ENCODE assay signal across 25 mouse cellular contexts in genomic region chr12:52049324-52049723, GRCm38 (mm10). TPM values are rescaled to one million over a fixed set of nuclear protein-coding genes. Genes with fewer than 3 reads are reported as not detected.
DNase-seq lines count a peak whose midpoint lies in the region; ATAC-seq and TF ChIP-seq lines count a peak whose summit lies in the region.
"Had no signal": no experiment of that assay in that cellular context is flagged by ENCODE, and none has a peak within 500 bp of the region (broad histone marks: within the 10 kb centered on the region; RNA-seq: fewer than 3 reads in every experiment).

No protein-coding gene starts in this region.

- H3K27ac ChIP-seq in lung, postnatal 0 days (ENCODE audit: low read length), result no peak overlapping the region
- no peak overlapping the region for H3K27ac ChIP-seq in forebrain, postnatal 0 days (ENCODE audit: low read depth, low read length)
- H3K27ac ChIP-seq: embryonic facial prominence, embryonic 12.5 days; heart, adult 2 months; hindbrain, embryonic 12.5 days; limb, embryonic 13.5 days; midbrain, embryonic 12.5 days; stomach, embryonic 15.5 days had no signal

- no peak overlapping the region for H3K4me2 ChIP-seq in lung, postnatal 0 days (replicated peaks; ENCODE audit: low read depth, low read length)
- H3K4me2 ChIP-seq in forebrain, postnatal 0 days (ENCODE audit: low read depth), result no peak overlapping the region
- H3K4me2 ChIP-seq: embryonic facial prominence, embryonic 12.5 days; hindbrain, embryonic 12.5 days; limb, embryonic 13.5 days; midbrain, embryonic 12.5 days; stomach, embryonic 15.5 days had no signal

- no peaks in the 10 kb centered on the region for H3K4me1 ChIP-seq in lung, postnatal 0 days (ENCODE audit: insufficient read depth, low read depth, low read length)
- H3K4me1 ChIP-seq in forebrain, postnatal 0 days (ENCODE audit: insufficient read depth), result no peaks in the 10 kb centered on the region
- H3K4me1 ChIP-seq: embryonic facial prominence, embryonic 12.5 days; hindbrain, embryonic 12.5 days; limb, embryonic 13.5 days; midbrain, embryonic 12.5 days; stomach, embryonic 15.5 days had no signal

- H3K36me3 ChIP-seq in lung, postnatal 0 days (ENCODE audit: insufficient read depth, low read length), result no peaks in the 10 kb centered on the region
- no peaks in the 10 kb centered on the region for H3K36me3 ChIP-seq in forebrain, postnatal 0 days (ENCODE audit: insufficient read depth)
- H3K36me3 ChIP-seq: embryonic facial prominence, embryonic 12.5 days; hindbrain, embryonic 12.5 days; limb, embryonic 13.5 days; midbrain, embryonic 12.5 days; stomach, embryonic 15.5 days had no signal

- no peaks in the 10 kb centered on the region for H3K9me3 ChIP-seq in lung, postnatal 0 days (ENCODE audit: low read length)
- no peaks in the 10 kb centered on the region for H3K9me3 ChIP-seq in forebrain, postnatal 0 days (ENCODE audit: low read length)
- H3K9me3 ChIP-seq: embryonic facial prominence, embryonic 12.5 days; hindbrain, embryonic 12.5 days; limb, embryonic 13.5 days; midbrain, embryonic 12.5 days; stomach, embryonic 15.5 days had no signal

- no peak overlapping the region for H3K4me3 ChIP-seq in lung, postnatal 0 days (ENCODE audit: low read depth, low read length)
- H3K4me3 ChIP-seq in forebrain, postnatal 0 days (ENCODE audit: low read depth, low read length), result no peak overlapping the region
- H3K4me3 ChIP-seq: embryonic facial prominence, embryonic 12.5 days; heart, adult 2 months; hindbrain, embryonic 12.5 days; limb, embryonic 13.5 days; midbrain, embryonic 12.5 days; stomach, embryonic 15.5 days had no signal

- H3K9ac ChIP-seq in lung, postnatal 0 days (replicated peaks; ENCODE audit: low read depth), result no peak overlapping the region
- no peak overlapping the region for H3K9ac ChIP-seq in forebrain, postnatal 0 days
- H3K9ac ChIP-seq: embryonic facial prominence, embryonic 12.5 days; hindbrain, embryonic 12.5 days; limb, embryonic 13.5 days; midbrain, embryonic 12.5 days; stomach, embryonic 15.5 days had no signal

- ATAC-seq in lung, postnatal 0 days, result peak; percentile 40; the same call in 1 of the 2 replicates
- ATAC-seq in common myeloid progenitor, adult 5-6 weeks (replicated peaks; ENCODE audit: low read depth, poor library complexity, severe bottlenecking), result peak; percentile 98
- ATAC-seq in frontal cortex, adult (ENCODE audit: low TSS enrichment), result no peak
- ATAC-seq in forebrain, postnatal 0 days, result no peak
- ATAC-seq: forebrain, embryonic 16.5 days; inflammation-experienced regulatory T-cells, adult 6 months had no signal

- no peak for TF ChIP-seq EP300 in lung, postnatal 0 days (IDR thresholded peaks at IDR 0.05)

- no peak for TF ChIP-seq CTCF in lung, postnatal 0 days (IDR thresholded peaks at IDR 0.05)
- no peak for TF ChIP-seq CTCF in forebrain, postnatal 0 days (IDR thresholded peaks at IDR 0.05; ENCODE audit: low read depth)

- intact Hi-C loops in heart, postnatal 36 days (cut with DNase I), result no loop called here

- H3K27me3 ChIP-seq in lung, postnatal 0 days (replicated peaks; ENCODE audit: insufficient read depth, low read length), result no peaks in the 10 kb centered on the region
- H3K27me3 ChIP-seq in forebrain, postnatal 0 days (ENCODE audit: insufficient read depth, low read length), result no peaks in the 10 kb centered on the region
- H3K27me3 ChIP-seq: embryonic facial prominence, embryonic 12.5 days; hindbrain, embryonic 12.5 days; limb, embryonic 13.5 days; midbrain, embryonic 12.5 days; stomach, embryonic 15.5 days had no signal

- peak; percentile 90 for DNase-seq in heart, adult 11 months
- no peak for DNase-seq in heart, postnatal 36 days
- peak; percentile 36 for DNase-seq in lung, postnatal 0 days (ENCODE audit: low spot score)
- no peak for DNase-seq in lung, postnatal 10 days
- DNase-seq in skeletal muscle tissue, adult 2 months (ENCODE audit: low read depth, low spot score), result peak; percentile 1
- no peak for DNase-seq in forebrain, postnatal 0 days
- DNase-seq: adrenal gland, postnatal 36 days; cerebellum, postnatal 10 days; heart, adult 2 months; kidney, postnatal 36 days; lung, adult 18-20 months; thymus, adult 2 months had no signal

- WGBS in lung, postnatal 0 days, result 27% methylated on average over 2 of the region's 2 CpGs
- WGBS in forebrain, postnatal 0 days, result 75% methylated on average over 2 of the region's 2 CpGs

RNA-seq across cellular contexts. Expression of gene Gpr33, which starts 21.5 kb away (rescaled TPM):
- total RNA-seq in heart, postnatal 36 days (2021), result not detected
- polyA plus RNA-seq in lung, postnatal 0 days (2015; fragmentation: Nextera tagmentation; extraction: Ambion mirVana), result not detected in 2 replicates
- total RNA-seq in common myeloid progenitor, adult 5-6 weeks (2017), result not detected in 2 replicates
- total RNA-seq in forebrain, postnatal 0 days (2014; rRNA removed), result not detected in 2 replicates
- not detected in 2 replicates for polyA plus RNA-seq in forebrain, postnatal 0 days (2015; fragmentation: Nextera tagmentation; extraction: Ambion mirVana)
- total RNA-seq: adrenal gland, postnatal 36 days; gastrocnemius, adult 8-10 months; heart, adult 2 months; layer of hippocampus, postnatal 10 days; neutrophil, adult 5-6 weeks had no signal
- polyA plus RNA-seq: embryonic facial prominence, embryonic 12.5 days; forebrain, embryonic 16.5 days; heart, adult 2 months; heart, embryonic 16.5 days; hindbrain, embryonic 12.5 days; inflammation-experienced regulatory T-cells, adult 6 months; limb, embryonic 13.5 days; midbrain, embryonic 12.5 days; stomach, embryonic 15.5 days had no signal

RNA-seq across cellular contexts. Expression of gene Dtd2, which starts 43.0 kb away (rescaled TPM):
- total RNA-seq in heart, postnatal 36 days (2021), result 1 to 10 TPM; 5.1 to 6.1 TPM
- polyA plus RNA-seq in lung, postnatal 0 days (2015; fragmentation: Nextera tagmentation; extraction: Ambion mirVana), result 18.2 and 20.1 TPM in 2 replicates
- total RNA-seq in common myeloid progenitor, adult 5-6 weeks (2017), result 15.8 and 18.4 TPM in 2 replicates
- 16.3 and 17.9 TPM in 2 replicates for total RNA-seq in forebrain, postnatal 0 days (2014; rRNA removed)
- 20.9 and 23.1 TPM in 2 replicates for polyA plus RNA-seq in forebrain, postnatal 0 days (2015; fragmentation: Nextera tagmentation; extraction: Ambion mirVana)

RNA-seq across cellular contexts. Expression of gene Nubpl, which starts 48.2 kb away (rescaled TPM):
- 1 to 10 TPM; 8.4 to 9.9 TPM for total RNA-seq in heart, postnatal 36 days (2021)
- polyA plus RNA-seq in lung, postnatal 0 days (2015; fragmentation: Nextera tagmentation; extraction: Ambion mirVana), result 6.8 and 8.6 TPM in 2 replicates
- 4.4 and 4.5 TPM in 2 replicates for total RNA-seq in common myeloid progenitor, adult 5-6 weeks (2017)
- total RNA-seq in forebrain, postnatal 0 days (2014; rRNA removed), result 4.9 and 5.9 TPM in 2 replicates
- 5.3 and 7.6 TPM in 2 replicates for polyA plus RNA-seq in forebrain, postnatal 0 days (2015; fragmentation: Nextera tagmentation; extraction: Ambion mirVana)

Comparison
In these comparisons a context has a peak if more than half of its experiments do, and no peak if none do; other contexts are left out.
1. DNase-seq: peak in heart, adult 11 months (single experiment), lung, postnatal 0 days (single experiment) and skeletal muscle tissue, adult 2 months (single experiment); none in heart, postnatal 36 days (0 of 2), lung, postnatal 10 days (single experiment) and forebrain, postnatal 0 days (single experiment).
2. ATAC-seq: peak in lung, postnatal 0 days (single experiment) and common myeloid progenitor, adult 5-6 weeks (single experiment); none in frontal cortex, adult (single experiment) and forebrain, postnatal 0 days (single experiment).